Mouse (Mus musculus) right cerebral cortex, adult 18-20 months (tissue): ENCODE measurements at regions not wholly inside any gene's neighbourhood (a gene's known extent, or its start where the extent isn't known, plus 50 kb on each side); places are given as distances from the start of the nearest gene placed in this dataset.

ENCODE experiments used
- DNase-seq: peaks from one replicate; pipeline ENCODE4 v3.0.0; 2022; ENCODE audit warnings: mixed read lengths

DNA sequence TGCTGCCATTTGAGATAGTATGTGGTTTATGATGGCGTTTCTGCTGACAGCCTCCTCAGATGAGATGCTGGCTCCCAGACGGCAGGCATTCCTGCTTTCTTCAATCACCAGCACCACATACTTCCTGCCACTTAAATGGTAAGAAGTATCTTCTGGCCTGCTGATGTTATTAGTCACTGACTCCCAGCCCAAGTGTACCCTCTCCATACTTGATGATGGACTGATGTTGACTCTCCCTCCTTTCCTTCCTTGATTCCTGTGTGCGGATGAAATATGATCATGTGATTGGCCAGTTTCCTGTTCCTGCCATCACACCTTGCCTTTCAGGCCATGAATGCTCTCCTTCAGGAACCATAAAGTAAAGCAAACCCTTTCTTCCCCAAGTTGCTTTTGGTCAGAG, 50.8 kb upstream of the Rpl10-ps3 start:
- no peak for DNase-seq

DNA sequence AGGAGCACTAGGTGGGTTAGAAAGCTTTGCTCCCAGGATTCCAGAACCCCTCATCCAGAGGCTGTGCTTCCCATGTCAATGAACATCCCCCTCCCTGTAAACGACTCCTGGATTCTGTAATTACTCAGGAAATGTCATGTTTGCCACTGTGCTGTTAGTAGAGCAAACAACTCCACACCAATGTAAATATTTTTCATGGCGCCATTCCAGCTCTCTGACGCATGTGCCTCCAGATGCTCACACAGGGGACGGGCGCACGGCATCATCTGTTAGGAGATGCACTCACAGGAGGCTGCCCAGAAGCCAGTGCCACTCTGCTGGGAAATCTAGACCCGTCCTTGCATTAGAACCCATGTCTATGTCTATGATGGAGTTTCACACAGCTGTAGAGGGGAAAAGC, 51.3 kb upstream of the Rpl10-ps3 start:
- DNase-seq = no peak

GRCm38 (mm10) chr9:50408396-50408795, 63.6 kb upstream of the Rpl10-ps3 start:
- DNase-seq = no peak

DNA sequence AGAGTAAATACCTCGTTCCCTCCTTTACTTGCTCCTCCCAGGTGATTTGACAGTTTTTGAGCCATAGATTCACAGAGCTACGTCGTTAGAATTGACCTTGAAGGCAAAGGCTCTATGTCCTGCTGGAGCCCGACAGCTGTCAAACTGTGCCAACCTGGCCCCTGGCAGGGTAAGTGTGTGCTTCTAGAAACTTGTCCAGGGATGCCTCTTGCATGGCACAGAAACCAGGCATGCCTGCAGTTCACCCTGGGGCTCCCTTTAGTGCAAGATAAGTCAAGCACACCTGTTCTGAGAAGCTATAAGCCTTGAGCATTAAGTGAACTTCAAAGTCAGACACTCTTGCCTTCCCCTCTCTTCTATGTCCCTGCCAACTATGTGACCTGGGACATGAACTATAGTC, 64.1 kb upstream of the Rpl10-ps3 start:
- DNase-seq = no peak

- no peak for DNase-seq
Observed at GRCm38 (mm10) chr9:50412986-50413385, 68.2 kb upstream of the Rpl10-ps3 start.

DNA sequence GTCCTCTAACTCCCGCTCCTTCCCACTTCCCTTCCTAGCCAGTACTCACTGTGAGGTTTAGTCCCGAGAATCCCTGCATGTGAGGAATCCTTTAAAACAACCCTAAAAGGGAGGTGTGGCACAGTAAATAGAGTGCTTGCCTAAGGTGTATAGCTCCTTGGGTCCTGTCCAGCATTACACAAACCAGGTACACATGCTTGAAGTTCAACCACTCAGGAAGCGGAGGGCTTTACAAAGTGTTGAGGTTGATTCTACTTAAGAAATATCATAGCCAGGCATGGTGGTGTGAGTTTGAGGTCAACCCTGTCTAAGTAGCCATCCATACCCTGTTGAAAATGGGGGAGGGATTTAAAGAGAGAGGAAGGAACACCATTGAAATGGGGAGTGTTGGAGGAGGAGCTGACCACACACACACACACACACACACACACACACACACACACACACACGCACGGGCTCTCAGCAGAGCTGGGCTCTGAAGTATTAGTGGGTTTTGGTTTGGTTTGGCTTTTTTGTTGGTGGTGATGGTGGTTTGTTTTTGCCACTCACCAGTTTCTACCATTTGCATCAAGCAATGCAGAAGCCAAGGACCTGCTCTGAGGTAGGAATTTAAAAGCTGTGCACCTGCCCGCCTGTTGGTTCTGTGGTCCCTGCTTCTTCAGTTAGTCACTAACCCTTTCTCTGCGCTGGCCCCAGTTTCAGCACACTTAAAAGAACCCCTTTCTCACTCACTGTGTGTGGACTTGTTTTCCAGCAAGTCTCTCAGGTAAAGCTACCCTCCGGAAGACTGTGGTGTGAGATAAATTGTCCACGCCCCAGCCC, 69.0 kb upstream of the Rpl10-ps3 start:
- DNase-seq = no peak

- DNase-seq = no peak
Observed at GRCm38 (mm10) chr9:50414796-50415340, 70.1 kb upstream of the Rpl10-ps3 start.

DNA sequence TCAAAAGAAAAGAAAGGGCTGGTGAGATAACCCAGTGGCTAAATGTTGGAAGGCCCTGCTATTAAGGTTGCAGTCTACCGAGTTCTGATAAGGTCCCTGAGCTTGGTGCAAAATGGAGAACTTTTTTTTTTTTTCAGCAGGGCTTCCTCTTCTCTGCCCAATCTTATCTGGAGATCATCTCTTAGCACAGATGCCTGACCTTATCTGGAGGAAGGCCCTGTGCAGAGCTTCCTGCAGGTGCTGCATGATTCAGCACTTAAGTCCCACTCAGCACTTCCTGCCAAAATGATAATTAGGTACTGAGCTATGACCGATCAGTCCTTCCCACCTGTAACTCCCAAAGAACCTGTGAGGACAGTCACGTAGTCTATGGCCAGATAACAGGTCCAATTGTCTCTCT, 71.9 kb upstream of the Rpl10-ps3 start:
- no peak for DNase-seq

DNA sequence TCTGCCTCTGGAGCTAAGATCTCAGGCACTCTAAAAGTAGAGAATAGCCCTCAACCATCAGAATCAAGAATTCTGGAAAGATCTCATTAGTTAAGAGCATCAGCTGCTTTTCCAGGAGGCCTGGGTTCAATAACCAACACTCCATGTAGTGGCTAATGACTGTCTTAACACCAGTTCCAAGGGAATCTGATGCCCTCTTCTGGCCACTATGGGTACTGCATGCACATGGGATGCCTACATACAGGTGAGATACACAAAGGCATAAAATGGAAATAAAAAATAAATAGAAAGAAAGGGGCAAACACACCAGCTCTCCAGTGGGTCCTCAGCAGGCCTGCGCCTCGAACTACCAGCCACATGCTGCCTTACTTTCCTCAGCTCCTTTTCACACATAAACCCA, 73.3 kb upstream of the Plet1 start:
- no peak for DNase-seq

DNA sequence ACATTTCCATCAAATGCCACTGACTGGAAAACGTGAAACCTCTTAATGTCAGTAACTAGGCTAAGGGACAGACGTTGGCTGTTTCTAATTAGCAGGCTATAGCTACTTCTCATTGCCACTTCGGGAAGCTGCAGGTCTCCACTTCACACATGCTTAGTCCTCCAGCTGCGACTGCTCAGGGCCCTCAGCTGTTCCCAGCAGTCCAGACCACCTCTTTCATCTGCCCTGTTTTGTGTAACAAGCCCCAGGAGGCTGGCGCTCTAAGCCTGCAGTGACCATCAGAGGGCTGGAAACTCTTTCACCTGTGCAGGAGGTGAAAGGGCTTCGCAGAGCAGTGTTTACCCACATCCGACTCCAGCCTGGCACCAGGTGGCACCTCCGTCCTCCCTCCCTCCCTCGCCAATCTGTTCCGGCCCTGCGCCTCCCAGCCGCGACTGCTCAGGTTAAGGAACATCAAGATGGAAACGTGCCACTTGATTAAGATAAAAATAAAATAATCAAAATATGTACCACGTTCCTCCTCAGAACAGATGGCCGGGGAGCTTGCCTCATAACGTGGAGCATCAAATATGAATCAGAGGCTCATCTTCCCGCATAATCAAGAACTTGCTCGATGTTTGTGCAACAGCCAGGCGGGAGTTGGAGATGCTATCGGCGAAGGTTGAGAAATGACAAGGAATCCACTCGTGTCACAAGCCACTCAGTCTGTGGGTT, 72.6 kb upstream of the Plet1 start:
- peak; percentile 15 for DNase-seq

DNA sequence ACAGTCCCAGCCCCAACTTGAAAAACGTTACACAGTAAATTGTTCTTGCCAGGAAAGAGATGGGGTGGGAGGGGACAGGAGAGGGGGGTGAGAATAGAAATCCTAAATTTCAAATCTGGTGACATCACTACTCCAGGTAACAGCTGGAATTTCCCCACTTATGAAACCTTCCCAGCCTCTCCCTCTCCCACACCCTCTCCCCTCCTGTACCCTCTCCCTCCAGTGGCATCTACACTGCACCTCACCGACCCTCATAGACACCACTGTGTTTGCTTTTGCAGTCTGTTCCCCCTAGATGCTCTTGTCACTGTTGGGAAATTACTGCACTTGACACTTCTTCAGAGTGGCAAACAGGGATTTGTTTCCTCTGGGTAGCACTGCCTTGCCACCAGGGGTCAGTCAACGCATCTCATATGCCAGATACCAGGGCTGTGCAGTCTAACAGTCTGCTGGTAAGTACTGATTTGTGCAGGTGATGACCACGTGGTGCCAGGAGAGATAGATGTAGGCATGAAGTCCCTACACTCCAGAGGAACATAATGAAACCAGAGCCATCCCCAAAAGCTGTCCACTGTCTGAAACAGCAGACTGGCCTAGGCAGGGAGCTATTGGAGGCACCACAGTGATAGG, 68.3 kb upstream of the Plet1 start:
- no peak for DNase-seq

- DNase-seq = no peak
Observed at GRCm38 (mm10) chr9:50430147-50430546, 64.2 kb upstream of the Plet1 start.

- no peak for DNase-seq
Observed at GRCm38 (mm10) chr9:50433525-50433924, 60.8 kb upstream of the Plet1 start.

GRCm38 (mm10) chr9:50433978-50434377, 60.3 kb upstream of the Plet1 start:
- no peak for DNase-seq

GRCm38 (mm10) chr9:50437830-50438722, 56.2 kb upstream of the Plet1 start:
- peak; percentile 74 for DNase-seq

DNA sequence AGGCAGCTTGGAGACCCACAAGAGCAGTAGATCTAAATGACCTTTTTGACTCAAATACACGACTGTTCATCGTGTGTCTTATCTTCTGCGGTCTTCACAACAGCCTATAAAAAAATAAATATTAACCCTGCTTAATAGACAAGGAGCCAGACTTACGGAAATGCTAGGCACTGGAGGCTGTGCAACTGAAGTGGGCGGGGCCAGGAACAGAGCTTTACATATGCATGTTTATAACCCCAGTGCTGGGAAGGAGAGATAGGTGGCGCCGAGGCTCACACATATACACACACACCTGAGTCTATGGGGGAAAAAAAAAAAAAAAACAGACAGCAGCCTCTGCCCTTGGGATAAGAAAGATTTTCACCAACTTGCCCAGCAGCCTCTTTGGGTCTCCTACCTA, 55.6 kb upstream of the Plet1 start:
- DNase-seq = no peak

GRCm38 (mm10) chr9:50440222-50440621, 54.1 kb upstream of the Plet1 start:
- DNase-seq = no peak

DNA sequence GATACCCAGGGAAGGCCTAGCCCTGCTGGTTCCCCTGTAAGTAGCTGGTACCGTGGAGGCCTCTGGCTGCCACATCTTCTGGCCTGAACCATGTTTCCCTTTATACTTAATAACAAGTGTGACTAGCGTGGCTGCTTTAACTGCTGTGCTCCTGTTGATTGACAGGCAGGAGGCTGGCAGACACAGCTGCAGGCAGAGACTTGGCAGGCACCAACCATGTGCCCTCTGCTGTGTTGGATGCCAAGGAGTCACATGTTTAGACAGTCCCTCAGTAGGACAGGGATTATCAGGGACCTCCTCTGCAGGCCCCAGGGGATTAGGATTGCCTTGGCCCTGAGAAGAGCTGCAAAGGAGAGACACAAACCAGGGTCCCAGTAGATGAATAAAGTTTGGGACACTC, 53.6 kb upstream of the Plet1 start:
- peak; percentile 16 for DNase-seq

GRCm38 (mm10) chr9:50443708-50444463, 50.4 kb upstream of the Plet1 start:
- peak; percentile 64 for DNase-seq
